Mouse (Mus musculus): ENCODE measurements around the gene Acap3.

- no peak for TF ChIP-seq CTCF (IDR thresholded peaks at IDR 0.05; ENCODE audit: borderline replicate concordance, control insufficient read depth, extremely low read depth, insufficient read depth, low read length, poor library complexity)
- TF ChIP-seq POLR2A (IDR thresholded peaks at IDR 0.05; ENCODE audit: control insufficient read depth, extremely low read depth, insufficient read depth, low read length, poor library complexity), result no peak
Measured at GRCm38 (mm10) chr4:155894311-155894881, 2.8 kb downstream of the Acap3 start.
